Mouse (Mus musculus): ENCODE measurements around the gene Erc1. TPM values are rescaled to one million over a fixed set of nuclear protein-coding genes. Genes with fewer than 3 reads are reported as not detected.

Erc1 gene
- 19.6 and 22.5 TPM in 2 replicates for polyA plus RNA-seq (2016; fragmentation: Nextera tagmentation; extraction: Ambion mirVana)

GRCm38 (mm10) chr6:119848034-119848695, at the start of gene Erc1:
Erc1 (minus strand) TSS chr6:119848167.
- H3K36me3 ChIP-seq (replicated peaks) = no peaks in the 10 kb centered on the region
- under 1% methylated on average over 69 of the region's 73 CpGs for WGBS
- H3K27me3 ChIP-seq (ENCODE audit: poor library complexity, severe bottlenecking) = no peaks in the 10 kb centered on the region
- peak within 1 kb of the TSS; percentile 92 for H3K4me3 ChIP-seq
- peaks cover 32% of the 10 kb centered on the region for H3K4me1 ChIP-seq
- no peaks in the 10 kb centered on the region for H3K9me3 ChIP-seq
- DNase-seq (ENCODE audit: extremely low spot score, low spot score) = peak; percentile 94
- peak within 1 kb of the TSS; percentile 99 for H3K27ac ChIP-seq

- H3K27me3 ChIP-seq (ENCODE audit: poor library complexity, severe bottlenecking) = peaks cover 4% of the 10 kb centered on the region; the same call in 1 of the 2 replicates
- H3K4me3 ChIP-seq = no peak overlapping the region
- peaks cover 5% of the 10 kb centered on the region; the same call in 1 of the 2 replicates for H3K4me1 ChIP-seq
- no peak overlapping the region for H3K27ac ChIP-seq
- 83% methylated on average over 7 of the region's 7 CpGs for WGBS
- no peak for DNase-seq (ENCODE audit: extremely low spot score, low spot score)
- H3K9me3 ChIP-seq = no peaks in the 10 kb centered on the region
- no peaks in the 10 kb centered on the region for H3K36me3 ChIP-seq (replicated peaks)
These were observed 44.7 kb upstream of the Erc1 start for GRCm38 (mm10) chr6:119892711-119893110.

- no peaks in the 10 kb centered on the region for H3K36me3 ChIP-seq (replicated peaks)
- H3K27ac ChIP-seq = no peak overlapping the region
- H3K9me3 ChIP-seq = no peaks in the 10 kb centered on the region
- DNase-seq (ENCODE audit: extremely low spot score, low spot score) = no peak
- no peaks in the 10 kb centered on the region for H3K27me3 ChIP-seq (ENCODE audit: poor library complexity, severe bottlenecking)
- H3K4me1 ChIP-seq = peaks cover 13% of the 10 kb centered on the region
- WGBS = 88% methylated on average over 7 of the region's 7 CpGs
- no peak overlapping the region for H3K4me3 ChIP-seq
These were observed 35.2 kb upstream of the Erc1 start for GRCm38 (mm10) chr6:119883151-119883550.

GRCm38 (mm10) chr6:119864341-119865034, 16.5 kb upstream of the Erc1 start:
- Histone ChIP-seq H3K27ac (no peak overlapping the region), H3K4me1 (peaks cover 11% of the 10 kb centered on the region), H3K27me3 (ENCODE audit: poor library complexity, severe bottlenecking) (no peaks in the 10 kb centered on the region), H3K9me3 (no peaks in the 10 kb centered on the region), H3K4me3 (no peak overlapping the region), H3K36me3 (replicated peaks) (no peaks in the 10 kb centered on the region)
- WGBS = 92% methylated on average over 11 of the region's 11 CpGs
- no peak for DNase-seq (ENCODE audit: extremely low spot score, low spot score)

- Histone ChIP-seq H3K4me3 (no peak overlapping the region), H3K27ac (peak overlapping the region; percentile 58), H3K27me3 (ENCODE audit: poor library complexity, severe bottlenecking) (no peaks in the 10 kb centered on the region), H3K9me3 (no peaks in the 10 kb centered on the region), H3K4me1 (peaks cover 11% of the 10 kb centered on the region), H3K36me3 (replicated peaks) (no peaks in the 10 kb centered on the region)
- 40% methylated on average over 8 of the region's 8 CpGs for WGBS
- DNase-seq (ENCODE audit: extremely low spot score, low spot score) = no peak
These were observed 13.6 kb upstream of the Erc1 start for GRCm38 (mm10) chr6:119861519-119861918.

- Histone ChIP-seq H3K9me3 (no peaks in the 10 kb centered on the region), H3K4me3 (no peak overlapping the region), H3K4me1 (peaks cover 11% of the 10 kb centered on the region), H3K27me3 (ENCODE audit: poor library complexity, severe bottlenecking) (no peaks in the 10 kb centered on the region), H3K36me3 (replicated peaks) (no peaks in the 10 kb centered on the region), H3K27ac (no peak overlapping the region)
- WGBS = 94% methylated on average over 2 of the region's 2 CpGs
- DNase-seq (ENCODE audit: extremely low spot score, low spot score) = no peak
These were observed 12.3 kb upstream of the Erc1 start for GRCm38 (mm10) chr6:119860236-119860635.

- no peaks in the 10 kb centered on the region for H3K27me3 ChIP-seq (ENCODE audit: poor library complexity, severe bottlenecking)
- 94% methylated on average over 4 of the region's 4 CpGs for WGBS
These were observed 7.5 kb upstream of the Erc1 start for GRCm38 (mm10) chr6:119855471-119855870.

GRCm38 (mm10) chr6:119854156-119854555, 6.2 kb upstream of the Erc1 start:
- WGBS = 49% methylated on average over 2 of the region's 2 CpGs
- no peak for DNase-seq (ENCODE audit: extremely low spot score, low spot score)
- no peaks in the 10 kb centered on the region for H3K9me3 ChIP-seq
- H3K4me1 ChIP-seq = peaks cover 14% of the 10 kb centered on the region
- no peaks in the 10 kb centered on the region for H3K36me3 ChIP-seq (replicated peaks)
- no peak overlapping the region for H3K27ac ChIP-seq
- H3K27me3 ChIP-seq (ENCODE audit: poor library complexity, severe bottlenecking) = no peaks in the 10 kb centered on the region
- no peak overlapping the region for H3K4me3 ChIP-seq

More at GRCm38 (mm10) chr6:119855471-119855870, 7.5 kb upstream of the Erc1 start:
- Histone ChIP-seq H3K4me1 (0 out of 2 replicates have a peak, but pooled peaks cover 5% of the 10 kb centered on the region), H3K9me3 (no peaks in the 10 kb centered on the region), H3K36me3 (replicated peaks) (no peaks in the 10 kb centered on the region), H3K27ac (no peak overlapping the region), H3K4me3 (no peak overlapping the region)
- no peak for DNase-seq (ENCODE audit: extremely low spot score, low spot score)

GRCm38 (mm10) chr6:119849858-119850257, 1.9 kb upstream of the Erc1 start:
- H3K9me3 ChIP-seq = no peaks in the 10 kb centered on the region
- H3K4me3 ChIP-seq = no peak overlapping the region
- DNase-seq (ENCODE audit: extremely low spot score, low spot score) = no peak
- no peaks in the 10 kb centered on the region for H3K27me3 ChIP-seq (ENCODE audit: poor library complexity, severe bottlenecking)
- H3K4me1 ChIP-seq = peaks cover 37% of the 10 kb centered on the region
- H3K27ac ChIP-seq = no peak overlapping the region
- 94% methylated on average over 3 of the region's 3 CpGs for WGBS
- H3K36me3 ChIP-seq (replicated peaks) = no peaks in the 10 kb centered on the region

GRCm38 (mm10) chr6:119849348-119849709, 1.4 kb upstream of the Erc1 start:
- Histone ChIP-seq H3K9me3 (no peaks in the 10 kb centered on the region), H3K4me3 (peak overlapping the region; percentile 92), H3K27ac (0 out of 2 replicates have a peak overlapping the region, but pooled peaks have one; percentile 99), H3K4me1 (peaks cover 36% of the 10 kb centered on the region), H3K27me3 (ENCODE audit: poor library complexity, severe bottlenecking) (no peaks in the 10 kb centered on the region), H3K36me3 (replicated peaks) (no peaks in the 10 kb centered on the region)
- DNase-seq (ENCODE audit: extremely low spot score, low spot score) = no peak
- WGBS = 66% methylated on average over 3 of the region's 3 CpGs

- WGBS = 16% methylated on average over 13 of the region's 13 CpGs
- Histone ChIP-seq H3K9me3 (no peaks in the 10 kb centered on the region), H3K27me3 (ENCODE audit: poor library complexity, severe bottlenecking) (no peaks in the 10 kb centered on the region), H3K4me1 (peaks cover 32% of the 10 kb centered on the region), H3K27ac (peak overlapping the region; percentile 99), H3K36me3 (replicated peaks) (no peaks in the 10 kb centered on the region), H3K4me3 (peak overlapping the region; percentile 92)
- no peak for DNase-seq (ENCODE audit: extremely low spot score, low spot score)
These were observed 855 bp upstream of the Erc1 start for GRCm38 (mm10) chr6:119848696-119849347.

GRCm38 (mm10) chr6:119847518-119848033, 391 bp downstream of the Erc1 start:
- peaks cover 36% of the 10 kb centered on the region for H3K4me1 ChIP-seq
- H3K9me3 ChIP-seq = no peaks in the 10 kb centered on the region
- H3K4me3 ChIP-seq = peak overlapping the region; percentile 92
- under 1% methylated on average over 37 of the region's 40 CpGs for WGBS
- no peaks in the 10 kb centered on the region for H3K36me3 ChIP-seq (replicated peaks)
- peak overlapping the region; percentile 99 for H3K27ac ChIP-seq
- H3K27me3 ChIP-seq (ENCODE audit: poor library complexity, severe bottlenecking) = no peaks in the 10 kb centered on the region
- DNase-seq (ENCODE audit: extremely low spot score, low spot score) = no peak

Data from forebrain, embryonic 10.5 days (tissue).